ENCODE assay signal across 8 mouse cellular contexts in genomic region chr16:94370173-94370914, GRCm38 (mm10). TPM values are rescaled to one million over a fixed set of nuclear protein-coding genes. Genes with fewer than 3 reads are reported as not detected.
A peak's percentile ranks its signal among the peaks of the same experiment; 100 is the strongest.
DNase-seq lines count a peak whose midpoint lies in the region; ATAC-seq lines count a peak whose summit lies in the region.

TSS of gene Ttc3 (plus strand) at chr16:94370618.

- under 1% methylated on average over 74 of the region's 79 CpGs for WGBS in hindbrain, embryonic 12.5 days

- H3K9ac ChIP-seq in hindbrain, embryonic 12.5 days: peak within 1 kb of the TSS; percentile 98

- H3K4me3 ChIP-seq in hindbrain, embryonic 12.5 days: peak within 1 kb of the TSS; percentile 93

- peak within 1 kb of the TSS; percentile 99 for H3K27ac ChIP-seq in hindbrain, embryonic 12.5 days

- peak within 1 kb of the TSS; percentile 72 for H3K4me2 ChIP-seq in hindbrain, embryonic 12.5 days (replicated peaks)

- 0 out of 2 replicates have a peak, but pooled peaks cover 4% of the 10 kb centered on the region for H3K36me3 ChIP-seq in hindbrain, embryonic 12.5 days

- no peaks in the 10 kb centered on the region for H3K27me3 ChIP-seq in hindbrain, embryonic 12.5 days

- DNase-seq in Muller cell, postnatal 12 days (ENCODE audit: inconsistent ontology term): peak; percentile 98
- peak; percentile 98 for DNase-seq in cerebellum, adult 9-11 months
- peak; percentile 95 to 96 for DNase-seq in frontal cortex, postnatal 10 days (ENCODE audit: low spot score in 2 of 2)
- DNase-seq in layer of hippocampus, postnatal 14 days (ENCODE audit: low spot score in 2 of 2): peak; percentile 93 to 98
- peak; percentile 94 for DNase-seq in lung, postnatal 14 days
- DNase-seq in retina, adult 2 months (ENCODE audit: low read depth, low spot score): peak; percentile 81
- peak; percentile 95 to 98 for DNase-seq in thymus, postnatal 36 days

- peak; percentile 81 for ATAC-seq in hindbrain, embryonic 12.5 days (ENCODE audit: low FRiP score)

- H3K9me3 ChIP-seq in hindbrain, embryonic 12.5 days (replicated peaks): no peaks in the 10 kb centered on the region

- H3K4me1 ChIP-seq in hindbrain, embryonic 12.5 days: peaks cover 33% of the 10 kb centered on the region

RNA-seq across cellular contexts. Expression of gene Ttc3, which starts in this region (rescaled TPM):
- polyA plus RNA-seq in hindbrain, embryonic 12.5 days (2016; fragmentation: Nextera tagmentation; extraction: Ambion mirVana): 609 and 686 TPM in 2 replicates
- 100 to 1,000 TPM; 704 to 759 TPM for total RNA-seq in layer of hippocampus, postnatal 14 days (2021)

Comparison
In these comparisons a context has a peak if more than half of its experiments do, and no peak if none do; other contexts are left out.
1. Peak in every context shown above with its lines: DNase-seq, ATAC-seq, H3K4me3 ChIP-seq and H3K27ac ChIP-seq.